Mouse (Mus musculus): ENCODE data around the gene Sh3rf1.

Sh3rf1 gene

DNA sequence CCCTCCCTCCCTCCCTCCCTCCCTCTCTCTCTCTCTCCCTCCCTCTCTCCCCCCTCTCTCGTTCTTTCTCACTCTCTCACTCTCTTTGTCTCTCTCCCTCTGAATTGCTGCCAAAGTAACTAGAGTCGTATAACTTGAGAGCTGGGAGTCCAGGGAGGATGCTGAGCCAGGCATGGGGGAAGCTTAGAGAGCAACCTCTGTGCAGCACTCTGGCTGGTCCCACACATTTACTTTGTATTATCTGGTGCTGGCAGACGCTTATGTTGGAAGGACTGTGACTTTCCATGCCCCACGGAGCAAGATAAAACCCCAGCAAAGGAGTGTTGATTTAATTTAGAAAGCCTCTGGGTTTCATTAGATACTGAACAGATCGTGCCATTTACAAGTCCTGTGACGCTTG, 196.5 kb downstream of the Sh3rf1 start:
- no peak for DNase-seq (ENCODE audit: low read depth, low spot score)

DNA sequence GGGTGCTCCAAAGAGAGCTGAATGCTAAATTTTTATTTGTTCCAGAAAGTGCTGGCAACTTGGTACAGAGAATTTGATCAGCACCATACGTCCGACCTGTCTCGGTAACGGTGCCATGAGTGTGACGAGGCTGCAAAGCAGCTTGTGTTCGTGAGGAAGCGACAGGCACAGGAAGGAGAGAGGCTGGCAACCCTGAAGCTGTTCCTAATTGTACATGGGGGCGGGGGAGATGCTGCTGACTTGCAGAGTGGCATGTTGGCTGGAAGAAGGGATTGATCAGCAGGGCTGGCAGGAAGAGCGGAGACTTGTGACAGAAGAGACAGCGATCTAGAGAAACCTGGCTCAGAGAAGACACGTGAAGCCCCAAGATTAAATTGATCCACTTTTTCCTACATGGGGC, 197.9 kb downstream of the Sh3rf1 start:
- no peak for DNase-seq (ENCODE audit: low read depth, low spot score)

DNA sequence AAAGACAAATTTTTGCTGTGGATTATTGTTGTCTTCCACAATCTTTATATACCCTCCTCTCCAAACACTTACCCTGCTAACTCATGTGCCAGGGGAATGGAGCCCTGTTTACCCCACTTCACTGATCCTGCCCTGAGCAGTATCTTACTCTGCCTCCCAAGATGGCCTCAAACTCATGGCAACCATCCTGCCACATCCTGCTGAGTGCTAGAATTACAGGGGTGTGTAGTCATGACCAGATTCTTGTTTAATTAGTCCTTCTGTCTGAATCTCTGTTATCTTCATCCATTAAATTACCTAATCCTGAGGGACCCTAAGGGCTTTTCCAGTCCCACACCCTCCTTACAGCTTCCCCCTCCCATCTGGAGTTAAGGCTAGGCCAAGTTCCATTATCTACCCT, 201.5 kb downstream of the Sh3rf1 start:
- DNase-seq (ENCODE audit: low read depth, low spot score) = no peak

DNA sequence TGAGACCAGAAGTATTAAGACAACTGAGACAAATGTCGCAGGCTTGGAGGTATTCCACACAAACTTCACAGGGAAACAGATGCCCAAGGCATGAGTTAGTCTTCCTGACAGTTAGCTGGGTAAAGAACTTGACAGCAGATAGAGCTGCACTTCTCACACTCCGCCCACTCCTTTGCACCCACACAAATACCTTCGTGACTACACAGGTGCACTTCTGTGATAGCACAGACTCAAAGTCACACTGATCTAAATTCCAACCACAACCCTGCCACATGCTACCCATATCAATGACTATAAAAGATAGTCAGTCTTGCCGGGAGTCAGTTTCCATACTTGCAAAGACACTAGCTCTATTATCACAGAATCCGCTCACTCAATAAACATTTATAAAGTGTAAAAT, 202.4 kb downstream of the Sh3rf1 start:
- no peak for DNase-seq (ENCODE audit: low read depth, low spot score)

DNA sequence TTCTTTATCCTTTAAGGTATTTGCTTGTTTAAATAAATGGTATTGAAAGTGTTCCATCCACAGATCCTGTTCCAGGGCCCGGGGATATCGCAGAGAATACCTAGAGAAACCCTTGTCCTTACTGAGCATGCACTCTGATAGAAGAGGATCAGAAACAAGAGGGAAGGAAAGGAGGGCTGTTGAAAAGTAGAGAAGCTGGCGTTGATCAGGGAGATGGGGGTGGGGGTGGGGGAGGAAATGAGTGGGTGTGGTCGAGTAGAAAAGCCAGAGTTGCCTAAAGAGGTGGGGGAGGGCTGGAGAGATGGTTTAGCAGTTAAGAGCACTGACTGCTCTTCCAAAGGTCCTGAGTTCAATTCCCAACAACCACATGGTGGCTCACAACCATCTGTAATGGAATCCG, 203.0 kb downstream of the Sh3rf1 start:
- no peak for DNase-seq (ENCODE audit: low read depth, low spot score)

DNA sequence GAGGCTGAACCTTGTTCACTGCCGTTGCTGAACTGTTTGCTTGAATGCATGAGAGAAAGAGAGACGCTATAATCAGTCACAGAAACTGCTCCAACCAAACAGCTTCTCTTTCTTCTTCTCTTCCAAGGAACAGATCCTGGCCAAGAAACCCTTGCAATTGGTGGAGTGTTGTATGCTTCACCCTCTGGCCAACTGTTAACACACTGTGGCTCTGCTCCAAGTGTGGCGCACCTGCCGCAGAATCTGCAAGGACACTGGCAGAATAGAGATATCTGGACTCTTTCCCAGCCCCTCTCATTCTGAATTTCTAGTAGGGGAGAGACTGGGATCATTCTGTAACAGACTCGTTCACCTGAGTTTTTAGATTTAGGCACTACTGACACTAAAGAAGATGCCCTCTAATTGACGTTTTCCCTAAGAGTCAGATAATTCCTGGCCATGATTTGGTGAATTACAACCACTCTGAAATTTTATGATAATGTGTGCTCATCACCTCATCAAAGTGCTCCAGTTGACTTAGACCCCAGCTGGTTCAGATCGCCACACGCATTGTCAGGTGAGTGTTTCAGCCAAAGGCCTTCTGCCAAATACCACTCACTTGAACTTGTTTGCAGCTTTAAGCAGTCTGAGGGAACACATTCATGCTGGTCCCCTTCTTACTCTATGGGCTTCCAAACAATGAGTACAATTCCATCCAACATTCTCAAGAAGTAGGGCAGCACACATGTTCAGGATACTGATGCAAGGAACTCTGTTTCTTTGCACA, 204.4 kb downstream of the Sh3rf1 start:
- no peak for DNase-seq (ENCODE audit: low read depth, low spot score)

DNA sequence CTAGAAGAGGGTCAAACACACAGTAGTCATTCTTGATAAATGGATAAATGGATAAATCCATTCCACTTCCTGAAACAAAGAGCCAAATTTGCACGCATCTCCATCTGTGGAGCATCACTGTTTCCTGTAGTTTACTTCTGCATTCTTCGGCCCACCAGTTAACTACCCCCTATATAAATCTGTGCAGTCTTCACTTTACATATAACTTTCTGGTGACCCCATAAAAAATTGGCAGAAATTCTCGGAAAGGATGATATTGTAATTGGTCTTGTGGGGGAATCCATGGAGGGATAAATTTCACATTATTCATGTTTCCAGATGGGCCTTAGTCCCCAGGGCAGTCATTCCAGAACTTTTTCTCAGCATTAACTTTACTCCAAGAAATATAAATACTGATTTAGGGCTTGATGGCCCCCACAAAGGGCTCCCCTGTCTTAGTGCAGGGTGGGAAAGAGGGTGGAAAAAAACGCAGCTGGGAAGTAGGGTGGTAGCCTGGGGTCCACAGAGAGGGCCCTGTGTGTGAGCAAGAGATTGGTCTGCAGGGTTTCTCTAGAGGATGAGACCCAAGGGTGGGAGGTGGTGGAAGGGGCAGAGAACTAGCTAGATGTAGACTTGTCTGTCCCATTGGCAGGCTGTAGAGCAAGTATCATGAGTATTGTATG, 205.3 kb downstream of the Sh3rf1 start:
- DNase-seq (ENCODE audit: low read depth, low spot score) = no peak

DNA sequence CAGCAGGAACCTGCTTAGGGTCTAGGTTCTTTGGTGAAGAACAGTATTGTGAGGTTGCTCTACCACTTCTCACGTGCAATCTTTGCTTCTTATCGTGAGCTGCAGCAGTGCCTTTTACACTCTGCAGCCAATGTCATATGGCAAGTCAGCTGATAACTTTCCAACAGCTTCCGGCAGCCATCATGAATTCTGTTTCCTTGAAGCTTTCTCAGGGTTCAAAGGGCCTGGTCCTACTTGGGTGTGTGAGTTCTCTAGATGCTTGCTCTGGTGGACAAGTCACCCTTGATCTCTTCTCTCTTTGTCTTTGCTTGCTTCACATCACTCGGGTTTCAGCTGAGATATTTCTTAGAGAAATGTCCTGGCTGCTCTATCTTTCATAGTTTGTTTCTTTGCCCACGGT, 211.8 kb downstream of the Sh3rf1 start:
- DNase-seq (ENCODE audit: low read depth, low spot score) = no peak

DNA sequence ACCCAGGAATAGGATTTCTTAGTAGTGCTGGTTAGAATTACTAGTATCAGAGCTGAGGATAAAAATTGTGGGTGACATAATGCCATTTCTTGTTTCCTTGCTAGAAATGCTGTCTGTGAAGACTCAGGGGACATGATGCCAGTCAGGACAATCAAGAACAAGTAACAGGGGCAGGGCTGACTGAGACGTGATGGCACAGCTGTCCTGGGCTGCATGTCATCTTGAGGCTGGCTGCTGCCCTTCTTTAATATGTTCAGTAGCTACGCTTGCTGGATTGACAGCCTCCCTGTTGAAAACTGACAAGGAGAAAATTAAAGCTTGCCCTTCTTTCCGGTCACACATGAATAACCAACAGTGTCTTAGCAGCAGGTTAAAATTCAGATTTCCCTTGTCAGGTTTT, 212.5 kb downstream of the Sh3rf1 start:
- no peak for DNase-seq (ENCODE audit: low read depth, low spot score)

DNA sequence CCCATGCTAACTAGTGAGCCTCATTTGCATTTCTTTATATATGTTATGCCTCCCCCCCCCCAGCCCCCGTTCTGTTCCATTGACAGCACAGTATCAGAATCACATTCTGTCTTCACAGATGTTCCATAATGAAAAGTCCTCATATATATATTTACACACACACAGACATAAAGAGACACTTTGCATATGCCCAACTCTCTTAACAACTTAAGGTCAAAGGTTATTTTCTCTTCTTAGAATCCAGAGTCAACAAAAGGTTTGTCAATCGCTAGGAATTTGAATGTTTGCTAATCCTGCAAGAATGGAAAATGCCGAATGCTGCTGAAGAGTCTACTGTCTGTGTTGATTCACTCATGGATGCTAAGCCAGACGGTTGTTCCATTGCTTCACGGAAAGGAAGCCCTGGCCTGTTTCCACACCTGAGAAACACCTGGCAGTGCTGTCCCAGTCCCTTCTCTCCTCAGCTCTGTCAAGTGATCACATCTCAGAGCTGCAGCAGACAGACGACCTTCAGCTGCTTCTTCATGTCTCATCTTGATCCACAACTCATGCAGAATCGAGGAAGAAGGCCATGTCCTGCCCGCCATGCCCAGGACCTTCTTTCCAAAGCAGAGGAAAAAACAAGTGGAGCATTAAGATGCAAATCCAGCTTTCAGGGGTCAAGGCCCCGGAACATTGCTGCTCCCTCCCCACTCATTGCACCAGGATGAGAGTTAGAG, 213.1 kb downstream of the Sh3rf1 start:
- no peak for DNase-seq (ENCODE audit: low read depth, low spot score)

DNA sequence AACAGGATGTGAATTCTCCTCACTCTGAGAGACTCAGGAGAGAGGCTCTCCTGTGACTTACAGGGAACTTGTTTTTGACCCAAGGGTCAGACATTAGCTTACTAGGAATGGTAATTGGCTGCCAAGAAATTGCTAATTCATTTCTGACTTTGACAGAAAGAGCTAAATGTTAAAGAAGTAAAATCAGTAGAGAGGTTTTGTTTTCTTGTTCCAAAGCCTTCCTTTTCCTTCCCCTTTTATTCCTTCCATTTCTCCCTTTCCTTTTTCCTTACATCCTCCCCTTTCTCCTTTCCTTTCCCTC, 213.6 kb downstream of the Sh3rf1 start:
- no peak for DNase-seq (ENCODE audit: low read depth, low spot score)

DNA sequence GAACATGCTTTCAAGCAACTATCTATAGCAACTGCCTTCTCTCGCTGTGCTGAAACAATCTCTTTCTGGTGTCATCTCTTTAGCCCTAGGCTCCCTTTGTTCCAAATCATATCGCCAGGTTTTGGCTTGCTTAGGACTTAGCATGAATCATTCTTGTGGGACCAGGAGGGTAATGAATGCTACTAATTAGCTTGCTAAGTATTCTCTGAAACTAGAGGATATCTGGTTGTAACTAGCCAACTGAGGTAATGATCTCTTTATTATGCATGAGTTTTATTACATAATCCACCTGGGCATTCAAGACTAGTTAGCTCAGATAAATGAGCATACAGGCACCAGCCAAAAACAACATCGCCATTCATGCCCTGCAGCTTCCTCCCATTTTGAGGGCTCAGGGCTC, 219.3 kb downstream of the Sh3rf1 start:
- no peak for DNase-seq (ENCODE audit: low read depth, low spot score)

DNA sequence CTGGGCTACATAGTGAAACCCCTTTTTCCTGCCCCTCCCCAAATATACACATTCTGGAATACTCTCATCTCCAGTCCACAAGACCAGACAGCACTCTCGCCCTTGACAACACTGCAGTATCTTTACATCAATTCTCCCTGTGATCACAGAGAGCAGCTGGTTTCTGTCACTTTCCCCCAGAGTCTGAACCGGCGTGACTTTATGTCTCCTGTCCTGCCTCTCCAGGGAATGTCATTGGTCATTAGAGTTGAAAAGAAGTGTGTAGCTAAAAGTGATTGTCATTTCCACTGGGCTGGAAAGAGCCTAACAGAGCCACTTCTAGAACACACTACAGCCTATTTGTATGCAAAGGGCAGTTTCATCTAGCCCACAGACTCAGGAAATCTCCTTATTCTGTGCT, 220.7 kb downstream of the Sh3rf1 start:
- DNase-seq (ENCODE audit: low read depth, low spot score) = no peak
